Mouse (Mus musculus) testis, adult 2 months (tissue): ENCODE data around the gene Cntn5. TPM values are rescaled to one million over a fixed set of nuclear protein-coding genes. Genes with fewer than 3 reads are reported as not detected.

Experiments
- H3K27ac ChIP-seq: fragments of 200-500 bp; 2 replicates; pipeline ENCODE4 v1.5.1; 2012; ENCODE audit warnings: low read depth, low read length; ENCODE audit not compliant: control insufficient read depth, insufficient read depth
- H3K27me3 ChIP-seq: fragments of 200-500 bp; 2 replicates; pipeline ENCODE4 v1.6.1; 2012; ENCODE audit warnings: mild to moderate bottlenecking, low read length, moderate library complexity; ENCODE audit not compliant: control insufficient read depth, insufficient read depth
- H3K36me3 ChIP-seq: fragments of 200-500 bp; 2 replicates; pipeline ENCODE4 v1.6.1; 2012; ENCODE audit warnings: mild to moderate bottlenecking, low read length; ENCODE audit not compliant: control insufficient read depth, insufficient read depth
- H3K4me1 ChIP-seq: fragments of 200-500 bp; 2 replicates; pipeline ENCODE4 v1.6.1; 2012; ENCODE audit warnings: low read length; ENCODE audit not compliant: control insufficient read depth, insufficient read depth
- H3K4me3 ChIP-seq: fragments of 200-500 bp; 2 replicates; pipeline ENCODE4 v1.5.1; 2012; ENCODE audit warnings: low read depth, mild to moderate bottlenecking, low read length, moderate library complexity, mixed read lengths; ENCODE audit not compliant: control insufficient read depth
- CTCF ChIP-seq: fragments of 200-500 bp; IDR thresholded peaks from 2 replicates; pipeline ENCODE4 v1.5.1; 2012; ENCODE audit warnings: low read depth, mild to moderate bottlenecking, inconsistent platforms, low read length, moderate library complexity; ENCODE audit not compliant: control insufficient read depth, insufficient read depth, insufficient replicate concordance
- POLR2A ChIP-seq: fragments of 200-500 bp; IDR thresholded peaks from 2 replicates; pipeline ENCODE4 v1.6.1; 2012; ENCODE audit warnings: low read depth, mild to moderate bottlenecking, inconsistent platforms, low read length, moderate library complexity; ENCODE audit not compliant: control insufficient read depth
- polyA plus RNA-seq: library from polyadenylated mRNA; depleted of rRNA; stranded (reverse); fragments of >200 nt; gene quantifications from 2 replicates; pipeline ENCODE4 v1.2.3, GENCODE M21; 2012

Cntn5 gene
- polyA plus RNA-seq, 1 experiment: 0.53 TPM

GRCm38 (mm10) chr9:9983220-9983619 is 921.4 kb downstream of the Cntn5 start:
- H3K27ac ChIP-seq: no peak overlapping the region
- no peak for TF ChIP-seq CTCF
- no peaks in the 10 kb centered on the region for H3K4me1 ChIP-seq
- H3K36me3 ChIP-seq: no peaks in the 10 kb centered on the region
- H3K4me3 ChIP-seq: no peak overlapping the region
- no peaks in the 10 kb centered on the region for H3K27me3 ChIP-seq

- Histone ChIP-seq H3K4me1 (no peaks in the 10 kb centered on the region), H3K36me3 (no peaks in the 10 kb centered on the region), H3K27me3 (no peaks in the 10 kb centered on the region), H3K27ac (no peak overlapping the region), H3K4me3 (no peak overlapping the region)
- TF ChIP-seq POLR2A (no peak), CTCF (no peak)
Measured at GRCm38 (mm10) chr9:9965370-9965769, 939.2 kb downstream of the Cntn5 start.

GRCm38 (mm10) chr9:9960610-9961172 is 943.9 kb downstream of the Cntn5 start:
- H3K4me1 ChIP-seq: no peaks in the 10 kb centered on the region
- H3K4me3 ChIP-seq: no peak overlapping the region
- no peaks in the 10 kb centered on the region for H3K27me3 ChIP-seq
- TF ChIP-seq CTCF (no peak), POLR2A (no peak)
- no peaks in the 10 kb centered on the region for H3K36me3 ChIP-seq
- H3K27ac ChIP-seq: no peak overlapping the region

- TF ChIP-seq POLR2A: no peak
- no peak for TF ChIP-seq CTCF
- Histone ChIP-seq H3K36me3 (no peaks in the 10 kb centered on the region), H3K27me3 (no peaks in the 10 kb centered on the region), H3K27ac (no peak overlapping the region), H3K4me1 (no peaks in the 10 kb centered on the region), H3K4me3 (no peak overlapping the region)
Measured at GRCm38 (mm10) chr9:9949346-9949745, 955.2 kb downstream of the Cntn5 start.

- TF ChIP-seq CTCF: no peak
- Histone ChIP-seq H3K27me3 (no peaks in the 10 kb centered on the region), H3K4me3 (no peak overlapping the region), H3K27ac (no peak overlapping the region), H3K36me3 (no peaks in the 10 kb centered on the region), H3K4me1 (no peaks in the 10 kb centered on the region)
Measured at GRCm38 (mm10) chr9:9944872-9945271, 959.7 kb downstream of the Cntn5 start.

- no peak overlapping the region for H3K27ac ChIP-seq
- no peaks in the 10 kb centered on the region for H3K27me3 ChIP-seq
- no peak overlapping the region for H3K4me3 ChIP-seq
- H3K36me3 ChIP-seq: no peaks in the 10 kb centered on the region
- TF ChIP-seq CTCF: no peak
- no peak for TF ChIP-seq POLR2A
- H3K4me1 ChIP-seq: no peaks in the 10 kb centered on the region
Measured at GRCm38 (mm10) chr9:9937444-9938436, 966.8 kb downstream of the Cntn5 start.

GRCm38 (mm10) chr9:9920580-9920979 is 984.0 kb downstream of the Cntn5 start:
- H3K4me1 ChIP-seq: no peaks in the 10 kb centered on the region
- H3K27me3 ChIP-seq: no peaks in the 10 kb centered on the region
- H3K27ac ChIP-seq: no peak overlapping the region
- no peak for TF ChIP-seq CTCF
- TF ChIP-seq POLR2A: no peak
- H3K4me3 ChIP-seq: no peak overlapping the region
- H3K36me3 ChIP-seq: no peaks in the 10 kb centered on the region
